Mouse (Mus musculus) limb, embryonic 14.5 days (tissue): ENCODE measurements around the gene Cd53. TPM values are rescaled to one million over a fixed set of nuclear protein-coding genes. Genes with fewer than 3 reads are reported as not detected.

Experiments
- ATAC-seq: fragments of 200-750 bp; cut with Nextera tagmentation; 2 replicates; pipeline ENCODE4 v1.8.0; 2017; ENCODE audit warnings: low read depth, moderate number of reproducible peaks, moderate TSS enrichment; ENCODE audit not compliant: low FRiP score
- DNase-seq: peaks from one replicate; pipeline ENCODE4 v3.0.0-alpha.2; 2015; ENCODE audit warnings: low spot score
- H3K27ac ChIP-seq: fragments of 300-500 bp; sonication (generic); replicated peaks from 2 replicates; pipeline ENCODE4 v1.5.1; 2014; ENCODE audit warnings: low read depth, mild to moderate bottlenecking, low read length, moderate library complexity, mixed read lengths
- H3K27me3 ChIP-seq: fragments of 300-500 bp; sonication (generic); 2 replicates; pipeline ENCODE4 v1.6.1; 2014; ENCODE audit warnings: low read length, mixed read lengths; ENCODE audit not compliant: control insufficient read depth, insufficient read depth
- H3K36me3 ChIP-seq: fragments of 300-500 bp; sonication (generic); 2 replicates; pipeline ENCODE4 v1.6.1; 2014; ENCODE audit warnings: mild to moderate bottlenecking, low read length, moderate library complexity, mixed read lengths; ENCODE audit not compliant: control insufficient read depth, insufficient read depth
- H3K4me1 ChIP-seq: fragments of 300-500 bp; sonication (generic); 2 replicates; pipeline ENCODE4 v1.6.1; 2014; ENCODE audit warnings: antibody characterized with exemption, low read length, mixed read lengths; ENCODE audit not compliant: control insufficient read depth, insufficient read depth
- H3K4me2 ChIP-seq: fragments of 300-500 bp; sonication (generic); replicated peaks from 2 replicates; pipeline ENCODE4 v1.6.1; 2014; ENCODE audit warnings: low read depth, mild to moderate bottlenecking, low read length, moderate library complexity; ENCODE audit not compliant: severe bottlenecking
- H3K4me3 ChIP-seq: fragments of 300-500 bp; sonication (generic); replicated peaks from 2 replicates; pipeline ENCODE4 v1.5.1; 2014; ENCODE audit warnings: low read length
- H3K9ac ChIP-seq: fragments of 300-500 bp; sonication (generic); 2 replicates; pipeline ENCODE4 v1.6.1; 2014; ENCODE audit warnings: mild to moderate bottlenecking, low read depth, low read length, moderate library complexity; ENCODE audit not compliant: severe bottlenecking
- H3K9me3 ChIP-seq: fragments of 300-500 bp; sonication (generic); 2 replicates; pipeline ENCODE4 v1.6.1; 2016; ENCODE audit warnings: low read length; ENCODE audit not compliant: control insufficient read depth
- POLR2A ChIP-seq: fragments of 200-500 bp; IDR thresholded peaks from 2 replicates; pipeline ENCODE4 v1.8.0; 2012; ENCODE audit warnings: inconsistent platforms, mild to moderate bottlenecking, moderate library complexity, borderline replicate concordance; ENCODE audit not compliant: insufficient read depth, insufficient read length; ENCODE audit errors: extremely low read depth
- WGBS: fragments of 180-500 bp; shearing (Covaris S2); extraction: QIAGEN DNeasy Blood & Tissue Kit; methylation state at CpG from one replicate; pipeline ENCODE4 v1.1.7; 2014; 5-methylcytosine and 5-hydroxymethylcytosine counted together
- polyA plus RNA-seq, 2 experiments: library from polyadenylated mRNA; depleted of rRNA in 1 of 2; stranded (reverse) in 1 of 2; unstranded in 1 of 2; fragments of >200 nt; fragmentation: Nextera tagmentation in 1 of 2; extraction: Ambion mirVana in 1 of 2; gene quantifications; 2 replicates each; pipeline versions ENCODE4 v1.2.1 to v1.2.3; 2012 to 2014

The Cd53 gene
- polyA plus RNA-seq, 2 experiments = 7.2 to 14.1 TPM

DNA sequence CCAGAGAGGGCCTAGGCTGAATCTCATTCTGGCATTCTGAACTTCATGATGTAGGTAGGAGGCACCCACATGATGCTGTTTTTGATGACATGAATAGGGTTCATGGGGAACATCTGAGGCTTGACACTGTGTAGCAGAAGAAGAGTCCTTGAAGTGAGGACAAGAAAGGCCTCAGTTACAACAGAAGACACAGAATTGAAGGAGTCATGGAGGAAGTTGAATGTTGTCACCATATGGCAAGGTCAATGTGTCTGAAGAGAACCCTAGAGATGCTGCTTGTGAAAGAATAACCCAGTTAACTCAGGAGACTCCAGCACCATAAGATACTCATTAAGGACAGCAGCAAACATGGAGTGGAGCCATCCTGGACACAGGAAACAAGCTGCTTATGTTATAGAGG, 8.1 kb upstream of the Cd53 start:
- no peak for ATAC-seq

DNA sequence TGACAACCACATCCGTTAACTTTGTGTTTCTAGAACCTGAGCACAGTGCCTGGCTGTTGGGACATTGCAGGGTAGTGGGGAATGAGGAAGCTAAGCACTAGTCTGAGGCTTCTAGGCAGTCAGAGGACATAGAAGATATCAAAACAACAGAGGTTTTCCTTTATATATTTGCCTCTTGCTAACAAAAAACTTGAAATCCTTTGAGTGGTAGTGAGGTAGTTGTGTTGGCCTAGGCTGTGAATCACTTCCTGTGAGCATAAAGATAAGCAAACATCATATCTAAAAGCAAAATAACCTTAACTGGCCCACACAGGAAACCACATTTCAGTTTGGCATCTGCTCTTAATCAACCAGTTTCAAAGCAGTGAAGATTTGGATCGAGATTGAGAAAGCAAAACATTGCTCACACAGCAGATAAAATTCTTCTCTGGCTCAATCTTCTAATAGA, 1.5 kb downstream of the Cd53 start:
- DNase-seq = no peak
- H3K9ac ChIP-seq = no peak overlapping the region
- no peak overlapping the region for H3K27ac ChIP-seq
- WGBS = 49% methylated on average over 2 of the region's 2 CpGs
- H3K9me3 ChIP-seq = no peaks in the 10 kb centered on the region
- H3K27me3 ChIP-seq = no peaks in the 10 kb centered on the region
- H3K36me3 ChIP-seq = no peaks in the 10 kb centered on the region
- ATAC-seq = no peak
- no peak overlapping the region for H3K4me3 ChIP-seq
- H3K4me1 ChIP-seq = no peaks in the 10 kb centered on the region
- no peak overlapping the region for H3K4me2 ChIP-seq
- TF ChIP-seq POLR2A = no peak

More for the DNA sequence above, 8.1 kb upstream of the Cd53 start:
- no peak overlapping the region for H3K9ac ChIP-seq
- no peak for TF ChIP-seq POLR2A
- H3K4me1 ChIP-seq = no peaks in the 10 kb centered on the region
- no peaks in the 10 kb centered on the region for H3K9me3 ChIP-seq
- no peaks in the 10 kb centered on the region for H3K27me3 ChIP-seq
- no peaks in the 10 kb centered on the region for H3K36me3 ChIP-seq
- H3K4me2 ChIP-seq = no peak overlapping the region
- DNase-seq = no peak
- no peak overlapping the region for H3K4me3 ChIP-seq
- H3K27ac ChIP-seq = no peak overlapping the region

DNA sequence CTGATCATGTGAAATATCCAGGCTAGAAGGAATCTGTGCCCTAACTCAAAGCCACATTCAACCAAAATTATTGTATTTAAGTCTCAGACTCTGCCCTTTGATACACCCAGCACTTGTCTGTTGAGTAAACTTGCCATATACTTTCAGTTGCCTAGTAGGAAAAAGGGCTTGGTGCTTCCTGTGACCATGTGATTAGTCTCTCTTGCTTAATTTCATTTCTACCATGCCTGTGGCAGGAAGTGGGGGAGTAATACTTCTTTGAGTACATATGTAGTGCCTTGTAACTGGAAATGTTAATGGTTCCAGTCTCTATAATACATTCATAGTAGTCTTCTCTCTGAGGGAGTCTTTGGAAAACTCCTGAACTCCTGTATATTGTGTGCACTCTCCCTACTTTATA, 2.0 kb downstream of the Cd53 start:
- Histone ChIP-seq H3K4me2 (no peak overlapping the region), H3K9me3 (no peaks in the 10 kb centered on the region), H3K9ac (no peak overlapping the region), H3K4me3 (no peak overlapping the region), H3K27ac (no peak overlapping the region), H3K4me1 (no peaks in the 10 kb centered on the region), H3K27me3 (no peaks in the 10 kb centered on the region), H3K36me3 (no peaks in the 10 kb centered on the region)
- no peak for ATAC-seq
- TF ChIP-seq POLR2A = no peak
- no peak for DNase-seq

DNA sequence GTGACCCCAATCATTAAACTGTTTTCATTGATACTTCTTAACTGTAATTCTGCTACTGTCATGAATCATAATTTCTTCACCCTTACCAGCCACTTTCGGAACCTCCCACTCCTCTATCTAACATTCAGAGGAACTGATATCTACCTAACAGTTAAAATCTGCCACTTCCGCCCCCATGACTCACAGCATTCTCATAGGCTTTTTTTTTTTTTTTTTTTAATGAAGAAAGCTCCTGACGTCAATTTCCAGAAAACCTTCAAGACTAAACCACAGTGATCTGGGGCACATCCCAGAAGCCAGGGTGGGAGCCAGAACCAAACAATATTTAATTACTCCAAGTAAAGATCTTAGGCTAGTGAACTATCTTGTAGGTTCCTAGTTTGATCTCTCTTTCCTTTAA, 4.8 kb downstream of the Cd53 start:
- TF ChIP-seq POLR2A = no peak
- Histone ChIP-seq H3K9ac (no peak overlapping the region), H3K4me1 (no peaks in the 10 kb centered on the region), H3K27ac (no peak overlapping the region), H3K4me3 (no peak overlapping the region), H3K4me2 (no peak overlapping the region), H3K27me3 (no peaks in the 10 kb centered on the region), H3K36me3 (no peaks in the 10 kb centered on the region), H3K9me3 (no peaks in the 10 kb centered on the region)
- DNase-seq = no peak
- no peak for ATAC-seq
- WGBS = 80% methylated on average over 3 of the region's 3 CpGs

DNA sequence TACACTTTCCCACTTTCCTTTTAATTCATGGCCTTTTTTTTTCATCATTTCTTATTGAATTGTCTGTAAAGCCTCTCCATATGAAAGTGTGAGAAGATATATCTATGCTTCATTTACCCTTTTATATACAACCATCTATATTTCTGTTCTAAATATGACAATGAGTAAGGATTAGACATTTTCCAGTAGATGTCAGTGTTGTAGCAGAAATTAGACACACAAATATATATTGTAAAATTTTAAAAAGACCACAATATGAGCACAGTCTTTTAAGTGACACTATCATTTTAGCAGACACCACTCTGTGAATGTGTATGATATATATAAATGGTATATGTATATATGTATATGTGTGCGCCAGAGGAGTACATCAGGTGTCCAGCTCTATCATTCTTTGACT, 18.1 kb downstream of the Cd53 start:
- no peak overlapping the region for H3K9ac ChIP-seq
- DNase-seq (no peak), ATAC-seq (no peak)
- H3K4me2 ChIP-seq = no peak overlapping the region
- no peaks in the 10 kb centered on the region for H3K9me3 ChIP-seq
- no peak for TF ChIP-seq POLR2A
- no peaks in the 10 kb centered on the region for H3K36me3 ChIP-seq
- H3K4me3 ChIP-seq = no peak overlapping the region
- 80% methylated on average over 1 of the region's 1 CpGs for WGBS
- H3K27me3 ChIP-seq = no peaks in the 10 kb centered on the region
- H3K4me1 ChIP-seq = no peaks in the 10 kb centered on the region
- H3K27ac ChIP-seq = no peak overlapping the region

DNA sequence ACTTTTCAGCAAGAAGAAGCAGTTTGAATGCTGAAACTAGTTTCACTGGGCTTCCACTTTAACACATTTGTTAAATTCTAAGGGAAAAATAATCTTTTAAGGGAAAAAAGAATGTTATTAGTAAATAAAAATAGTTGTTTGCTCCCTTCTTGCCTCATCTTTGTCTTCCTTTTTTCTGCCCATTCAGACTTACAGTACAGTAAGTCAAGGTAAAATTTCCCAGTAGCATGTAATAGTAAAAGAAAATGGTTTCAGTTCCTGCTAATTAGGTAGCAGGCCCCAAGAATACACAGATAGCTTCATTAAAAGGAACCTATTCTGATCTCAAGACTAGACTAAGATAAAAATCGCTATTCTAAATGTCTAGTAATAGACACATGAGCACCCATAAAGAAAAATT, 34.1 kb downstream of the Cd53 start:
- Histone ChIP-seq H3K4me1 (no peaks in the 10 kb centered on the region), H3K36me3 (no peaks in the 10 kb centered on the region), H3K27ac (no peak overlapping the region), H3K9ac (no peak overlapping the region), H3K27me3 (no peaks in the 10 kb centered on the region), H3K4me2 (no peak overlapping the region), H3K9me3 (no peaks in the 10 kb centered on the region), H3K4me3 (no peak overlapping the region)
- 60% methylated on average over 1 of the region's 1 CpGs for WGBS
- ATAC-seq (no peak), DNase-seq (no peak)
- TF ChIP-seq POLR2A = no peak
